Mouse (Mus musculus): ENCODE measurements at regions not wholly inside any gene's neighbourhood (a gene's known extent, or its start where the extent isn't known, plus 50 kb on each side); places are given as distances from the start of the nearest gene placed in this dataset.

DNA sequence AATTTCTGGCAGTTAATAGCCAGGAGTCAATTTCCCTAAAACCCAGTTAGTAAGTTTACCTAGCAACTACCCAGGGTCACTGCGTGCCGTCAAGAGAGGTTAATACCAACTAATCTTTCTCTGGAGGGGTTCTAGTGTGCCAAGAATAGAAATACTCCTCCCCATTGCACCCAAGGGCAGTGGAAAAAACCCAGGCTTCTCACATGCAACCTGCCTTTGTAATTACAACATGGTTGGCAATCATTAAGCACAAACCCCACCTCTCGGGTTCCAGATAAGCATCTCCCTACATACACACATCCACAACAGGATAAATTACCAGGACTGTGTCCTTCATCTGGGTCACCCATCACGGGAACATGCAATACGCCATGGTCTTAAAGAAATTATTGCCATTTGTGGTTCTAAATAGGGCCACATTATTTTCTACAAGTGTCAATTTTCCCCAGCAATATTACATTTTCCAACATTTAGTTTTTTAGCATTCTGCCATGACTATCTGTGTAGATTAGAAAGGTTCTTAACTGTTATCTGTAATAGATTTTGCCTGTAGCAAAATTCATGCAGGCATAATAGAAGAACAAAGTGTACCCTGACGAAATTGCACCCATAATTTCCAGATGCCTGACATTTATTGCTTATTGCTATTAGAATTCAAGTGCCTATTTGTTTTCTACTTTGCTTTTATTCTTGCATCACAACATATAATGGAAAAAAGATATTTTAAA, 336.3 kb downstream of the Tox3 start:
- no peak for TF ChIP-seq CTCF (IDR thresholded peaks at IDR 0.05)
- no peak for TF ChIP-seq EP300 (IDR thresholded peaks at IDR 0.05; ENCODE audit: insufficient read depth, low read depth, low read length)
- no peak for TF ChIP-seq POLR2A (IDR thresholded peaks at IDR 0.05; ENCODE audit: insufficient read depth, low read depth, low read length)
